Mouse (Mus musculus) macrophage (primary cell): Measurements from ENCODE around the gene Gm12169. TPM values are rescaled to one million over a fixed set of nuclear protein-coding genes. Genes with fewer than 3 reads are reported as not detected.

Experiments
- H3K27ac ChIP-seq: fragments of 350-480 bp; formaldehyde crosslinking; 2 replicates; pipeline ENCODE4 v1.9.0; 2021
- H3K36me3 ChIP-seq: fragments of 350-480 bp; formaldehyde crosslinking; 2 replicates; pipeline ENCODE4 v1.9.0; 2021; ENCODE audit errors: inconsistent target
- H3K4me3 ChIP-seq: fragments of 350-480 bp; formaldehyde crosslinking; 2 replicates; pipeline ENCODE4 v1.9.0; 2021; ENCODE audit errors: inconsistent target
- H3K79me2 ChIP-seq: fragments of 350-480 bp; formaldehyde crosslinking; 2 replicates; pipeline ENCODE4 v1.9.0; 2021; ENCODE audit errors: inconsistent target
- WGBS: methylation state at CpG from one replicate; pipeline ENCODE4 v1.1.7; 2026; ENCODE audit warnings: inconsistent platforms; ENCODE audit not compliant: missing documents; 5-methylcytosine and 5-hydroxymethylcytosine counted together
- polyA plus RNA-seq: library from polyadenylated mRNA; stranded (reverse); fragments of 250-400 nt; gene quantifications from 3 replicates; pipeline ENCODE4 v1.2.4, GENCODE M21; 2018; ENCODE audit warnings: inconsistent platforms

Gm12169 gene
- polyA plus RNA-seq, 1 experiment from 2014 or later, result not detected

DNA sequence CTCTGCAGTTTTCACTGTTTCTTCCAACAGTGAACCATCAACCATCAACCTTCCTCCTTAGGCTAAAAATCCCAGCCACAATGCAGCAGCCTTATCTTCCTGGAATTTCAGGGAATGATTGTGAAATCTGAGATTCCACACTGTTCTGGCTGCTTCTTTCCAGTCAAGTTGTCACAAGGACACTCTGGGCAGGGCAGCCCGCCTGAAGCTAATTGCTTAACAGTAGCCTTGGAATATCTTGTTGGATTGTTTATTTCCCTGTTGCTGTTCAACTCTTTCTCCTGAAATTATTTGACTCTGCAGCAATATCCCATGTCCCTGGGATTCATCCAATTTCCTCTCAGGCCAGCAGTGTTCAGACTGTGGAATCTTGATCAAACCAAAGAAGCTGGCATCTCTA, 40.7 kb downstream of the Gm12169 start:
- Histone ChIP-seq H3K79me2 (no peaks in the 10 kb centered on the region), H3K4me3 (no peak overlapping the region), H3K36me3 (no peaks in the 10 kb centered on the region), H3K27ac (no peak overlapping the region)
- 100% methylated on average over 1 of the region's 1 CpGs for WGBS

DNA sequence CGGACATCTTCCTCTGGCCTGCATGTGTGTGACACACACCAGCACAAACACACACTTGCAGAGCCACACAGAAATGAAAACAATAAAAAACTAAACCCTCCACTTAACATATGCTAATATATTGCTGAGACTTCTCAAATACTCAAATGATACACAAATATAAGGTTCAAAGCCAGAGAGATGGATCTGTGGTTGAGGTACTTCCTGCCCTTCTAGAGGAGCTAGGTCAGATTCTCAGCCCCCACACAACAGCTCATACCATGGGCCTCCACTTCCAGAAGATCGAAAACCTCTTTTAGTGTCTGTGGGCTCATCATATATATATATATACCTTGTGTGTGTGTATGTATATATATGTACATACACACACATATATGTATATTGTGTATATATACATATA, 42.0 kb downstream of the Gm12169 start:
- Histone ChIP-seq H3K27ac (no peak overlapping the region), H3K36me3 (no peaks in the 10 kb centered on the region), H3K4me3 (no peak overlapping the region), H3K79me2 (no peaks in the 10 kb centered on the region)
- WGBS, result 100% methylated on average over 2 of the region's 2 CpGs

- Histone ChIP-seq H3K36me3 (no peaks in the 10 kb centered on the region), H3K27ac (no peak overlapping the region), H3K79me2 (no peaks in the 10 kb centered on the region), H3K4me3 (no peak overlapping the region)
- 56% methylated on average over 1 of the region's 1 CpGs for WGBS
These were observed 45.1 kb downstream of the Gm12169 start for GRCm38 (mm10) chr11:46569107-46569506.

- Histone ChIP-seq H3K27ac (no peak within 1 kb of the TSS), H3K4me3 (no peak within 1 kb of the TSS), H3K79me2 (no peaks in the 10 kb centered on the region), H3K36me3 (no peaks in the 10 kb centered on the region)
- 83% methylated on average over 1 of the region's 1 CpGs for WGBS
These were observed 47.3 kb downstream of the Gm12169 start, which contains the start of gene BC053393 for GRCm38 (mm10) chr11:46571327-46571726. BC053393 (plus strand) TSS chr11:46571536.

DNA sequence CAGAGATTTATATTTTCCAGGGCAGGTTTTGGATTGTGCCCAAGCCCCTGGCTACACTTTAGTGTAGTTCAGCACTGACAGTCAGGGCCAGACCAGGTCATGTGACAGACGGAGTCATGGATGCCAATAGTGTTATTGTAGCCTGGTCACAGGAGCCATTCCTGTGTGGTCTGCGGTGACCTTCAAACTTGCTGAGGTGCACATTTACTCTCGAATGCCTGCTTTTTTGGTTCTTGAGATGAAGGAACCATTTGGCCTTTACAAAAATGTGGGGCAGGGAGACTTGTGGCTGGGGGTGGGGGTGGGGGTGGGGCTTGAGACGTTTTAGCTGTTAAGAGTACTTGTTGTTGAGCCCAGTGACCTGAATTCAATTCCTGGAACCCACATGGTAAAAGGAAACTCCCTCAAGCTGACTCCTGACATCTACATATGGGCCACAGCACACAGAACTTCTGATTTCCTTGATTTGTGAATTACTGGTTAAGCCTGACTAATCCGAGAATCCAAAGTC, 54.8 kb downstream of the Gm12169 start:
- Histone ChIP-seq H3K4me3 (no peak overlapping the region), H3K79me2 (no peaks in the 10 kb centered on the region), H3K27ac (no peak overlapping the region), H3K36me3 (no peaks in the 10 kb centered on the region)
- 72% methylated on average over 5 of the region's 5 CpGs for WGBS

DNA sequence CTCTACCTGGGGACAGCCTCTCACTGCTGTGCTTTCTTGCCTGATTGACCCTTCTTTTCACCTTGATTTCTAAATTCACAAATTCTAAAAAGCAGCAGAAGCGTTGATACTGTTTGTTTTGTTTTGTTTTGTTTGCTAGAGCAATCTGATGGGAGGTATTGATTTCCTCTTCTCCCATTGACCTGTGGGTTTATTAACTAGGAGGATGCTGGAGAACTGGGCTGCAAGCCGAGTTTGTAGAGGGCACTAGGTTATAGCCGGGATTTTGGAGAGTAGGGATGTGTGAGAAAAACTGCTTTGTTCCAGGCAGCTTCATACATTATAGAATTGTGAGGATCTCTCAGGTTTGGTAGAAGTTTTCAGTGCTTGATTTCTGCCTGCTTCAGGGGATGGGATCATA, 56.4 kb downstream of the Gm12169 start:
- 100% methylated on average over 3 of the region's 3 CpGs for WGBS
- Histone ChIP-seq H3K4me3 (no peak overlapping the region), H3K36me3 (no peaks in the 10 kb centered on the region), H3K79me2 (no peaks in the 10 kb centered on the region), H3K27ac (no peak overlapping the region)

GRCm38 (mm10) chr11:46582741-46583140, 58.7 kb downstream of the Gm12169 start:
- WGBS, result 91% methylated on average over 5 of the region's 5 CpGs
- Histone ChIP-seq H3K4me3 (no peak overlapping the region), H3K27ac (no peak overlapping the region), H3K79me2 (no peaks in the 10 kb centered on the region), H3K36me3 (no peaks in the 10 kb centered on the region)

Other genes starting within 250 kb of the Gm12169 start
- gene Cyfip2, start 211.4 kb upstream of the Gm12169 start, polyA plus RNA-seq, result 37.5 to 67.1 TPM (median 52.7 TPM) in 3 replicates
- 0.17 TPM in 1 of 3 replicates, not detected in the others for gene Itk, start 134.7 kb upstream of the Gm12169 start, polyA plus RNA-seq
- not detected in 3 replicates for gene Fam71b, start 127.7 kb upstream of the Gm12169 start, polyA plus RNA-seq
- 27.5 to 43.6 TPM (median 39.4 TPM) in 3 replicates for gene Med7, start 87.3 kb upstream of the Gm12169 start, polyA plus RNA-seq
- 18.7 to 40.5 TPM (median 38.9 TPM) in 3 replicates for gene Havcr2, start 69.3 kb upstream of the Gm12169 start, polyA plus RNA-seq
- not detected in 3 replicates for gene BC053393, start 47.3 kb downstream of the Gm12169 start, polyA plus RNA-seq
- gene Dppa1, start 105.0 kb downstream of the Gm12169 start, polyA plus RNA-seq, result not detected in 3 replicates
- gene Timd2, start 182.8 kb downstream of the Gm12169 start, polyA plus RNA-seq, result not detected in 3 replicates
- gene Havcr1, start 210.9 kb downstream of the Gm12169 start, polyA plus RNA-seq, result 0.32 TPM in 1 of 3 replicates, not detected in the others